Mouse (Mus musculus) CH12.LX (cell line): ENCODE results near the gene Stxbp5l. TPM values are rescaled to one million over a fixed set of nuclear protein-coding genes. Genes with fewer than 3 reads are reported as not detected.

ENCODE experiments used
- DNase-seq: peaks from one replicate; pipeline ENCODE4 v3.0.0-alpha.2; 2013; ENCODE audit errors: extremely low read depth
- H3K27ac ChIP-seq: 2 replicates; pipeline ENCODE4 v1.5.1; 2012; ENCODE audit warnings: low read depth, mild to moderate bottlenecking, control low read depth, moderate library complexity; ENCODE audit not compliant: insufficient read depth
- H3K27me3 ChIP-seq: replicated peaks from 2 replicates; pipeline ENCODE3; 2012; ENCODE audit warnings: inconsistent platforms
- H3K36me3 ChIP-seq, 2 experiments: replicated peaks in 1 of 2; 2 replicates each; pipeline versions ENCODE3 to v1.6.1; 2012; ENCODE audit warnings: inconsistent platforms in 1 of 2, low read length in 1 of 2, mild to moderate bottlenecking in 1 of 2, mixed read lengths in 1 of 2, moderate library complexity in 1 of 2; ENCODE audit not compliant: control insufficient read depth in 1 of 2, insufficient read depth in 1 of 2
- H3K4me1 ChIP-seq, 2 experiments: 2 replicates each; pipeline ENCODE4 v1.6.1; 2012; ENCODE audit warnings: inconsistent platforms in 1 of 2, moderate library complexity in 1 of 2; ENCODE audit not compliant: insufficient read depth in 2 of 2, control insufficient read depth in 1 of 2
- H3K4me2 ChIP-seq: 2 replicates; pipeline ENCODE4 v1.6.1; 2012; ENCODE audit warnings: low read depth, mild to moderate bottlenecking, control low read depth; ENCODE audit not compliant: poor library complexity, insufficient read depth, severe bottlenecking
- H3K4me3 ChIP-seq, 3 experiments: fragments of 150-350 bp in 1 of 3; sonication (generic) in 1 of 3; replicated peaks in 1 of 3; 2 replicates each; pipeline versions ENCODE3 to v1.5.1; 2011 to 2012; ENCODE audit warnings: low read depth in 2 of 3, low read length in 2 of 3, mild to moderate bottlenecking in 2 of 3, moderate library complexity in 2 of 3, control low read depth in 1 of 3, improper control_type of control experiment in 1 of 3, inconsistent platforms in 1 of 3, mixed read lengths in 1 of 3; ENCODE audit not compliant: poor library complexity in 1 of 3
- H3K79me2 ChIP-seq: replicated peaks from 2 replicates; pipeline ENCODE4 v1.6.1; 2012; ENCODE audit warnings: mild to moderate bottlenecking, moderate library complexity; ENCODE audit not compliant: control insufficient read depth, poor library complexity, insufficient read depth, severe bottlenecking; ENCODE audit errors: extremely low read depth
- H3K9ac ChIP-seq: 2 replicates; pipeline ENCODE4 v1.6.1; 2012; ENCODE audit warnings: low read depth, mild to moderate bottlenecking, control low read depth, moderate library complexity; ENCODE audit not compliant: insufficient read depth
- H3K9me3 ChIP-seq: replicated peaks from 2 replicates; pipeline ENCODE3; 2012; ENCODE audit warnings: low read length, inconsistent platforms, mixed read lengths
- CHD2 ChIP-seq: IDR thresholded peaks from 2 replicates; pipeline ENCODE4 v1.6.1; 2011; ENCODE audit warnings: low read length, improper control_type of control experiment
- E2F4 ChIP-seq: IDR thresholded peaks from 2 replicates; pipeline ENCODE4 v1.6.1; 2011; ENCODE audit warnings: low read depth, low read length, improper control_type of control experiment; ENCODE audit not compliant: insufficient replicate concordance
- ELF1 ChIP-seq: IDR thresholded peaks from 2 replicates; pipeline ENCODE4 v1.6.1; 2014; ENCODE audit warnings: low read depth, mild to moderate bottlenecking, inconsistent platforms, low read length, improper control_type of control experiment
- EP300 ChIP-seq: IDR thresholded peaks from 2 replicates; pipeline ENCODE4 v1.6.1; 2011; ENCODE audit warnings: low read length, improper control_type of control experiment
- HCFC1 ChIP-seq: IDR thresholded peaks from 2 replicates; pipeline ENCODE4 v1.6.1; 2012; ENCODE audit warnings: low read depth, mild to moderate bottlenecking, inconsistent platforms, low read length, improper control_type of control experiment
- IRF4 ChIP-seq: IDR thresholded peaks from 2 replicates; pipeline ENCODE4 v1.6.1; 2014; ENCODE audit warnings: low read depth, mild to moderate bottlenecking, inconsistent platforms, low read length, improper control_type of control experiment
- JUND ChIP-seq: conservative IDR thresholded peaks from 2 replicates; pipeline ENCODE4 v1.6.1; 2011; ENCODE audit warnings: low read depth, low read length, improper control_type of control experiment
- MAFK ChIP-seq: IDR thresholded peaks from 2 replicates; pipeline ENCODE4 v1.6.1; 2011; ENCODE audit warnings: low read length, improper control_type of control experiment; ENCODE audit not compliant: insufficient replicate concordance
- MAZ ChIP-seq: IDR thresholded peaks from 2 replicates; pipeline ENCODE4 v1.6.1; 2012; ENCODE audit warnings: low read depth, mild to moderate bottlenecking, inconsistent platforms, low read length, improper control_type of control experiment, moderate library complexity
- MXI1 ChIP-seq: IDR thresholded peaks from 2 replicates; pipeline ENCODE4 v1.6.1; 2011; ENCODE audit warnings: mild to moderate bottlenecking, low read depth, low read length, improper control_type of control experiment
- MYC ChIP-seq: IDR thresholded peaks from 2 replicates; pipeline ENCODE4 v1.6.1; 2011; ENCODE audit warnings: low read depth, mild to moderate bottlenecking, improper control_type of control experiment, low read length
- NRF1 ChIP-seq: IDR thresholded peaks from 2 replicates; pipeline ENCODE4 v1.6.1; 2014; ENCODE audit warnings: low read depth, mild to moderate bottlenecking, inconsistent platforms, low read length, improper control_type of control experiment, moderate library complexity
- POLR2A ChIP-seq: IDR thresholded peaks from 2 replicates; pipeline ENCODE4 v1.6.1; 2011; ENCODE audit warnings: low read depth, mild to moderate bottlenecking, improper control_type of control experiment, low read length
- POLR2AphosphoS2 ChIP-seq: IDR thresholded peaks from 2 replicates; pipeline ENCODE4 v1.6.1; 2011; ENCODE audit warnings: low read depth, low read length, improper control_type of control experiment
- RAD21 ChIP-seq: IDR thresholded peaks from 2 replicates; pipeline ENCODE4 v1.6.1; 2011; ENCODE audit warnings: low read depth, mild to moderate bottlenecking, low read length, improper control_type of control experiment, moderate library complexity
- RCOR1 ChIP-seq: conservative IDR thresholded peaks from 2 replicates; pipeline ENCODE4 v1.6.1; 2012; ENCODE audit warnings: low read depth, mild to moderate bottlenecking, inconsistent platforms, low read length, improper control_type of control experiment
- SMC3 ChIP-seq: IDR thresholded peaks from 2 replicates; pipeline ENCODE4 v1.6.1; 2011; ENCODE audit warnings: low read depth, low read length, improper control_type of control experiment
- TBP ChIP-seq: conservative IDR thresholded peaks from 2 replicates; pipeline ENCODE4 v1.6.1; 2011; ENCODE audit warnings: low read depth, low read length, improper control_type of control experiment
- TCF12 ChIP-seq: IDR thresholded peaks from 2 replicates; pipeline ENCODE4 v1.6.1; 2014; ENCODE audit warnings: low read depth, mild to moderate bottlenecking, inconsistent platforms, low read length, improper control_type of control experiment
- UBTF ChIP-seq: IDR thresholded peaks from 2 replicates; pipeline ENCODE4 v1.6.1; 2012; ENCODE audit warnings: low read depth, mild to moderate bottlenecking, inconsistent platforms, low read length, improper control_type of control experiment, moderate library complexity
- USF1 ChIP-seq: IDR thresholded peaks from 2 replicates; pipeline ENCODE4 v1.6.1; 2014; ENCODE audit warnings: low read depth, mild to moderate bottlenecking, inconsistent platforms, low read length, improper control_type of control experiment
- USF2 ChIP-seq: conservative IDR thresholded peaks from 2 replicates; pipeline ENCODE4 v1.6.1; 2011; ENCODE audit warnings: low read depth, low read length, improper control_type of control experiment
- ZC3H11A ChIP-seq: IDR thresholded peaks from 2 replicates; pipeline ENCODE4 v1.6.1; 2012; ENCODE audit warnings: low read depth, mild to moderate bottlenecking, inconsistent platforms, low read length, improper control_type of control experiment
- ZKSCAN1 ChIP-seq: IDR thresholded peaks from 2 replicates; pipeline ENCODE4 v1.6.1; 2012; ENCODE audit warnings: low read depth, inconsistent platforms, low read length, improper control_type of control experiment, borderline replicate concordance
- dilution Hi-C: fragments of 300-500 bp; cut with MboI; formaldehyde crosslinking; loops from 2 replicates; pipeline ENCODE4 v1.14.3; 2020; ENCODE audit warnings: low sequenced_read_pairs; ENCODE audit not compliant: extremely low pct_unique_long_range_greater_than_20kb, extremely low pct_ligation_motif_present
- in situ Hi-C: fragments of 300-500 bp; cut with MboI; formaldehyde crosslinking; loops from 3 replicates; pipeline ENCODE4 v1.14.3; 2019; ENCODE audit warnings: low sequenced_read_pairs, low pct_ligation_motif_present, low pct_unique_long_range_greater_than_20kb, mixed read lengths
- polyA plus RNA-seq: library from polyadenylated mRNA; unstranded; fragments of >175 nt; gene quantifications from 2 replicates; pipeline ENCODE4 v1.2.1, GENCODE M21; 2012; ENCODE audit warnings: low read depth; ENCODE audit not compliant: insufficient read length
- total RNA-seq, 2 experiments: library from RNA; depleted of rRNA; stranded (reverse); fragments of 300-350 nt in 1 of 2; fragments of >200 nt in 1 of 2; gene quantifications; 2 replicates each; pipeline ENCODE4 v1.2.3; 2012 to 2014

Stxbp5l gene
- total and polyA plus RNA-seq, 3 experiments: 0.09 to 0.24 (median 0.13) TPM

- Histone ChIP-seq H3K9me3 (no peaks in the 10 kb centered on the region), H3K4me1 (peaks cover 8 to 16% of the 10 kb centered on the region in 2 experiments; a peak in 3 of 4 replicates), H3K4me2 (no peak overlapping the region), H3K79me2 (no peaks in the 10 kb centered on the region), H3K4me3 (no peak overlapping the region), H3K9ac (no peak overlapping the region), H3K36me3 (peaks cover 39 to 89% of the 10 kb centered on the region in 2 experiments), H3K27ac (no peak overlapping the region), H3K27me3 (no peaks in the 10 kb centered on the region)
- TF ChIP-seq SMC3 (no peak), CHD2 (no peak), MYC (no peak), POLR2AphosphoS2 (no peak), E2F4 (no peak), ZKSCAN1 (no peak), ELF1 (no peak), MAFK (no peak), EP300 (no peak), USF2 (no peak), JUND (no peak), RAD21 (no peak), TBP (no peak), NRF1 (no peak)
- dilution Hi-C loops (no loop called here), in situ Hi-C loops (no loop called here)
- no peak for DNase-seq
These were observed 295.1 kb downstream of the Stxbp5l start for GRCm38 (mm10) chr16:37089648-37090047.

- dilution Hi-C loops: no loop called here
- H3K36me3 ChIP-seq: peaks cover 37 to 69% of the 10 kb centered on the region in 2 experiments
- H3K4me2 ChIP-seq: no peak overlapping the region
- DNase-seq: no peak
- no peaks in the 10 kb centered on the region for H3K27me3 ChIP-seq
- no peaks in the 10 kb centered on the region for H3K4me1 ChIP-seq
- in situ Hi-C loops: no loop called here
- TF ChIP-seq ZC3H11A (no peak), MXI1 (no peak), RCOR1 (no peak), UBTF (no peak), TBP (no peak), MAFK (no peak), CHD2 (no peak), POLR2A (no peak), USF1 (no peak), MAZ (no peak), ZKSCAN1 (no peak), TCF12 (no peak), IRF4 (no peak), HCFC1 (no peak), MYC (no peak), RAD21 (no peak)
- H3K4me3 ChIP-seq: no peak overlapping the region
- H3K27ac ChIP-seq: no peak overlapping the region
- H3K9ac ChIP-seq: no peak overlapping the region
- no peaks in the 10 kb centered on the region for H3K9me3 ChIP-seq
- no peaks in the 10 kb centered on the region for H3K79me2 ChIP-seq
These were observed 312.4 kb downstream of the Stxbp5l start for GRCm38 (mm10) chr16:37072354-37072753.
